Mouse (Mus musculus) kidney, adult 9 months (tissue): ENCODE data around the gene Iqgap1.

Experiments
- DNase-seq: peaks from one replicate; pipeline ENCODE4 v3.0.0; 2022

The Iqgap1 gene

GRCm38 (mm10) chr7:80825843-80826403 lies at the start of gene Iqgap1:
Iqgap1 (minus strand) TSS chr7:80825974.
- DNase-seq = no peak

- no peak for DNase-seq
Observed at GRCm38 (mm10) chr7:80873631-80874030, 47.9 kb upstream of the Iqgap1 start.

- no peak for DNase-seq
Observed at GRCm38 (mm10) chr7:80873038-80873437, 47.3 kb upstream of the Iqgap1 start.

- peak; percentile 56 for DNase-seq
Observed at GRCm38 (mm10) chr7:80868686-80869085, 42.9 kb upstream of the Iqgap1 start.

GRCm38 (mm10) chr7:80866514-80867147 lies 40.9 kb upstream of the Iqgap1 start:
- DNase-seq = peak; percentile 78

- no peak for DNase-seq
Observed at GRCm38 (mm10) chr7:80865521-80865920, 39.7 kb upstream of the Iqgap1 start.

- DNase-seq = no peak
Observed at GRCm38 (mm10) chr7:80864831-80865230, 39.1 kb upstream of the Iqgap1 start.

- DNase-seq = no peak
Observed at GRCm38 (mm10) chr7:80864151-80864550, 38.4 kb upstream of the Iqgap1 start.

- DNase-seq = no peak
Observed at GRCm38 (mm10) chr7:80863520-80863919, 37.7 kb upstream of the Iqgap1 start.

- no peak for DNase-seq
Observed at GRCm38 (mm10) chr7:80862475-80862874, 36.7 kb upstream of the Iqgap1 start.

GRCm38 (mm10) chr7:80860729-80861274 lies 35.0 kb upstream of the Iqgap1 start, which contains the start of gene Zscan2:
Zscan2 (plus strand) TSS chr7:80860920.
- peak; percentile 97 for DNase-seq

- DNase-seq = peak; percentile 72
Observed at GRCm38 (mm10) chr7:80860227-80860626, 34.5 kb upstream of the Iqgap1 start.

GRCm38 (mm10) chr7:80857181-80857580 lies 31.4 kb upstream of the Iqgap1 start:
- peak; percentile 90 for DNase-seq

- DNase-seq = no peak
Observed at GRCm38 (mm10) chr7:80855316-80855715, 29.5 kb upstream of the Iqgap1 start.

- DNase-seq = no peak
Observed at GRCm38 (mm10) chr7:80853218-80853617, 27.4 kb upstream of the Iqgap1 start.

GRCm38 (mm10) chr7:80850520-80850919 lies 24.7 kb upstream of the Iqgap1 start:
- DNase-seq = no peak

GRCm38 (mm10) chr7:80849710-80850109 lies 23.9 kb upstream of the Iqgap1 start:
- peak; percentile 65 for DNase-seq

GRCm38 (mm10) chr7:80849267-80849666 lies 23.5 kb upstream of the Iqgap1 start:
- no peak for DNase-seq

GRCm38 (mm10) chr7:80846709-80847108 lies 20.9 kb upstream of the Iqgap1 start:
- no peak for DNase-seq

- no peak for DNase-seq
Observed at GRCm38 (mm10) chr7:80846280-80846678, 20.5 kb upstream of the Iqgap1 start.

- DNase-seq = no peak
Observed at GRCm38 (mm10) chr7:80845621-80846279, 20.0 kb upstream of the Iqgap1 start.

GRCm38 (mm10) chr7:80844691-80845090 lies 18.9 kb upstream of the Iqgap1 start:
- DNase-seq = no peak

GRCm38 (mm10) chr7:80843910-80844640 lies 18.3 kb upstream of the Iqgap1 start:
- no peak for DNase-seq
